Mouse (Mus musculus): ENCODE data around the gene Pnkp. TPM values are rescaled to one million over a fixed set of nuclear protein-coding genes. Genes with fewer than 3 reads are reported as not detected.

Pnkp gene
- total RNA-seq, 2 experiments from 2014 or later, result 32.6 to 38.4 TPM

DNA sequence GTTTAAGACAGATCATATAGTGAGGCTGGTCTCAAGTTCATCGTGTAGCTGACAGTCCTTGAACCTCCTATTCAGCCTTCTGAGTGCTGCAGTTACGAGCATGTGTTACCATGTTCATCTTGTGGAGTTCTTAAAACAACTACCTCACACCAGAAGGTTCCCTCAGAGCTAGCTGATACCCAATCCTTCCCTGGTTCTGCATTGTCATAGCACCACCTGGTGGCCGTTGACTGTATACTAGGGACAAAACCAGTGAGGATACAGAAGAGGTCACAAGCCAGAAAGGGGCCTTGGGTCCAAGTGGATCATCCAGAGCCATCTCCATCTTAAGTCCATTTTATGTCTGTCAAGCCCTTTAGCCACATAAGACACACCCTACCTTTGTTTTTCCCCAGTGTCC is 32.1 kb upstream of the Pnkp start:
- peak; percentile 84 to 86 for DNase-seq (ENCODE audit: low spot score in 2 of 2)

DNA sequence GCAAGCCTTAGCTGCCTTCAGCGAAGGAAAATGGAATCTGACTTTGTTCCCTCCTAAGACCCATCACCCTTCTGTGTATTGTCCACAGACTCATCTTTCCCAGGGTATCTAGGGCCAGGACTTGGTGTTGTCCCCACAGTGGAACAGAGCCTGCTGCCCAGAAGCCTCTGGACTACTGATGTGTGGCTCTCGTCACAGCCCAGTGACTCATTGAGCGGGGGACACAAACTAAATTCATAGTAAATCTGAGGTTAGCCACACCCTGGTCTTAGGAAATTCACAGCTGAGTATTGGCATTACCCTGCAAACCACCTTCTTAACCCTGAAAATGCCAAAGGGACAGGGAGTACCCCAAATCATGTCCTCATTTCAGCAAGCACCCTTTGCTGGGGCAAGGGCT is 30.2 kb upstream of the Pnkp start:
- no peak for DNase-seq (ENCODE audit: low spot score in 2 of 2)

DNA sequence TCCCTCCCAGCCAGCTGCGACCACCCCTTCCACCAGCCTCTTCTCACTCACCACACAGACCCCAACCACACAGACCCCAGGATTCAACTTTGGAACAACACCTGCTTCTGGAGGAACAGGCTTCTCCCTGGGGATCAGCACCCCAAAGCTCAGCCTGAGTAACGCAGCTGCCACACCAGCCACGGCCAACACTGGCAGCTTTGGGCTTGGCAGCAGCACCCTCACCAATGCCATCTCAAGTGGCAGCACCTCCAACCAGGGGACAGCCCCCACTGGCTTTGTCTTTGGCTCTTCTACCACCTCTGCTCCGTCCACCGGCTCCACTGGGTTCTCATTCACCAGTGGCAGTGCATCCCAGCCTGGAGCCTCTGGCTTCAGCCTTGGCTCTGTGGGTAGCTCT is 28.2 kb upstream of the Pnkp start:
- no peak for DNase-seq (ENCODE audit: low spot score in 2 of 2)

DNA sequence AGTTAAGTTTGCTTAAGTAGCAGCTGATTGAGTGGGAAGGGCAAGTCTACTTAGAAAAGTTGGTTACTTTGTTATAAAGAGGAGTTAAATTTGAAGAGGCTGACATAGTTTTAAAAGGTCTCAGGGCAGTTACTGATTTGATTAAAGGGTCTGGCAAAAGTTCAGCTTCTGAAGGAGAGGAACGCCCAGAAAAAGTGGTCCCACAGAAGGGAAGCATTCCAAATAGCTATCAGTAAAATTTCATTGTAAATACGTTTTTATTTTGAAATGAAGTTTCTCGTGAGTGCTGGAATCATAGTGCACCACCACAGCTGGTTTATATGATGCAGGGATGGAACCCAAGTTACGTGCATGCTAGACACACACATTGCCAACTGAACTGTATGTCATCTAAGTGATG is 24.2 kb upstream of the Pnkp start:
- DNase-seq (ENCODE audit: low spot score in 2 of 2), result no peak

DNA sequence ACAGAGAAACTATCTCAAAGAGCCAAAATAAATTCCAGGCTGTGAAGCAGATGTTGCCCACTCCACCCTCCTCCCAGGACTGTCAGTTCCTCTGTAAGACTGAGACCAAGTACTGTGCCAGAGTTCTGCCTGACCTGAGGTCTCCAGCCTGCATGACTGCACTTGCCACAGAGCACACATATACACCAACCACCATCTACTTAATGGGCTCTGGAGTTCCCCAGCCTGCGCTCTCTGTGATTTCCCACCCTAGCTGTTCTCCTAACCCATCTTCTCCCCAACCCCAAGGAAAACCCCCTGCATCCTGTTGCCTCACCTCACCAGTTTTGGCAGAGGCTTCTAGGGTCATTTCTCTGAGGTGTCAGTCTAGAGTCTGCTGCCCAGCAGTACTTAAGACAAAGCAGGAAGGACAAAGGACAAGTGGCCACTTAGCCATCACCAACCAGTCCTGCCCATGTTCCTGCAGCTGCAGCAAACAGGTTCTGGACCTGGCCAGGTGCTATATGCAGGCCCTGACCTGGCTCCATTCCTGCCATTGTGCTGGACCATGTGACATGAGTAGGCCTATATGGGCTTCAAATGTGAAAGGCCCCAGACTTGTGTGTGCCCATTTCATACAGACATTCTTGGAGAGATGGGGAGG is 21.4 kb upstream of the Pnkp start:
- DNase-seq (ENCODE audit: low spot score in 2 of 2), result no peak

DNA sequence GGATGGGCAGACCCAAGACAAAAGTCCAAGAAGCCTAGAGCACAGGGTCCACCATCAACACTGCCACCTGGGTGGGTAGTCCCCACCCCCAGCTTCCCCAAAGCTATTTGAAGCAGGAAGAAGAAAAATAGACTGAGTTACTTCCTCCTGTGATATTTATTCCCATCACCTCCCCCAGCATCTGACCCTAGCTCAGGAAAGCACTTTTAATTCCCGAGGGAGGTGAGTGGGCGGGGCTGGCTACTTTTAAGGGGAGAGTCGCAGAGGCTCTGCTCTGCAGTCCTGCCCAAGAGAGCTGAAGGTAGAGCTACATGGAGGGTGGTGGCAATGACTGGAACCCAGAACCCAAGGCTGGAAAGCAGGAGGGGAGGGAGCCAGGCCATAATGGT is 20.9 kb upstream of the Pnkp start:
- no peak for DNase-seq (ENCODE audit: low spot score in 2 of 2)

DNA sequence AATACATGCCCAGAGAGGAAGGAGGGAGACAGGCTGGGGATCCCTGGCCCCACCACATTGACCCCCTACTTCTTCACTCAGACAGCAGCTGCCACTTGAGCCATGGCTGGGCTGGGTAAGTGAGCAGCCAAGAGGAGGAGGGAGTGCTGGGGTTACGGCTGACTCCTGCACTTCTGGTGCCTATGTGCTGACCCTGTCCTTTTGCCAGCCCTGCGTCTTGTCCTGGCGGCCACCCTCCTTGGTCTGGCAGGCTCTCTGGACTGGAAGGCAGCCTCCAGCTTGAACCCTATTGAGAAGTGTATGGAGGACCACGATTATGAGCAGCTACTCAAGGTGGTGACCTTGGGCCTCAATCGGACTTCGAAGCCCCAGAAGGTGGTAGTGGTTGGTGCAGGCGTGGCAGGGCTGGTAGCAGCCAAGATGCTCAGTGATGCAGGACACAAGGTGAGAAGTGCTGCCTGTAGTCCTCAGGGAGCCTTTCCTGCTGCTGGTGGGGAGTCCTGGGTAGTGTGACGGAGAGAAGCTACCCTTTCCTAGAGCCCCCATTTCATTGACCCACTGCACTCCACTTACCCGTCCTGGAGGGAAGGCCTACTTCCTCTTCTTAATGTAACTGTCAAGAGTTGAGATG is 20.4 kb upstream of the Pnkp start:
- DNase-seq (ENCODE audit: low spot score in 2 of 2), result no peak

DNA sequence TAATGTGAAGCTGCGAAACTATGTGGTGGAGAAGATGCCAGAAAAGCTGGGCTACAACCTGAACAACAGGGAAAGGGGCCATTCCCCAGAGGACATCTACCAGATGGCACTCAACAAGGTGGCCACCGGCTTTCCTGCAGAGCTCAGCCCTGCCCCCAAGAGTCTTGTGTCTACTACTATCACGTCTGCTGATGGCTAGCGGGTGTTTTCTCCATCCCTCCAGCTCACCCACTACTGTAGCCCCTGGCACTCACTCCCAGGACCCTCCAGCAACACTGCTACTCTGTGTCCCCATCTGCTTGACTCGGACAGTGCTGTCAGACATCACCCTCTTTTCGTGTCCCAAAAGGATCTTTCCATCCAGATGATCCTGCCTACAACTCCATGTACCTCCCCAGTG is 18.9 kb upstream of the Pnkp start:
- no peak for DNase-seq (ENCODE audit: low spot score in 2 of 2)

DNA sequence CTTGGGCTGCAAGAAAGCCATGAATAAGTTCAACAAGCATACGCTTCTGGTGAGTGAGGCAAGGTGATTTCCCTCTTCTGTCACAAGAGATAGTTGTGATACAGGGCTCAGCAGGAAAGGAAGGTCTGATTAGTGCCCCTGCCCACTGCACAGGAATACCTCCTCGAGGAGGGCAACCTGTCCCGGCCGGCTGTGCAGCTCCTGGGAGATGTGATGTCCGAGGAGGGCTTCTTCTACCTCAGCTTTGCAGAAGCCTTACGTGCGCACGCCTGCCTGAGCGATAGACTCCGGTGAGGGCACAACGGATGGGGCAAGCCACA is 17.8 kb upstream of the Pnkp start:
- DNase-seq (ENCODE audit: low spot score in 2 of 2), result no peak

DNA sequence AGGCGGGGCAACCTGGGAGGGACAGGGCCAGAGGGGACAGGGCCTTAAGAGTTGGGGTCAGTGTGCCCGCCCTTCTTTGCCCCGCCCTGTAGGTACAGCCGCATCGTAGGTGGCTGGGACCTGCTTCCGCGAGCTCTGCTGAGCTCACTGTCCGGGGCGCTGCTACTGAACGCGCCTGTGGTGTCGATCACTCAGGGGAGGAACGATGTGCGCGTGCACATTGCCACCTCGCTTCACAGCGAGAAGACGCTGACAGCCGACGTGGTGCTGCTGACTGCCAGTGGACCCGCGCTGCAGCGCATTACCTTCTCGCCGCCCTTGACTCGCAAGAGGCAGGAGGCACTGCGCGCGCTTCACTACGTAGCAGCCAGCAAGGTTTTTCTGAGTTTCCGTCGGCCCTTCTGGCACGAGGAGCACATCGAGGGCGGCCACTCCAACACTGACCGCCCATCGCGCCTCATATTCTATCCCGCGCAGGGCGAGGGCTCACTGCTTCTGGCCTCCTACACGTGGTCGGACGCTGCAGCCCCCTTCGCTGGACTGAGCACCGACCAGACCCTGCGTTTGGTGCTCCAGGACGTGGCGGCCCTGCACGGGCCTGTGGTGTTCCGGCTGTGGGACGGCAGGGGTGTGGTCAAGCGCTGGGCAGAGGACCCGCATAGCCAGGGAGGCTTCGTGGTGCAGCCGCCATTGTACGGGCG is 17.3 kb upstream of the Pnkp start:
- peak; percentile 53 to 68 for DNase-seq (ENCODE audit: low spot score in 2 of 2)

DNA sequence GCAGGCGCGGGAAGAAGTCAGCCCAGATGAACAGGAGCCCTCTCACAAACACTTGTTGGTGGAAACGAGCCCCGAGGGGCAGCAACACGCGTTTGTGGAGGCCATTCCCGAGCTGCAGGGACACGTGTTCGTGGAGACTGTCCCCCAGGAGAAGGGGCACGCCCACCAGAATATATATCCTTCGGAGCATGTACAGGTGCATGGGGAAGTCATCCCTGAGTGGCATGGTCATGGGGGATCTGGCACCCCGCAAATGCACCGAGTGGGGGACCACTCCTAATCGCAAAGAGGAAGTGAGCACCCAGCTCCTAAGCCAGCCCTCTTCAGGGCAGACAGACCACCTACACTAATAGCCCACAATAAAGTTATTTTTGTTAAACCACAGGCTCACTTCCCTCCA is 16.5 kb upstream of the Pnkp start:
- DNase-seq (ENCODE audit: low spot score in 2 of 2), result no peak

DNA sequence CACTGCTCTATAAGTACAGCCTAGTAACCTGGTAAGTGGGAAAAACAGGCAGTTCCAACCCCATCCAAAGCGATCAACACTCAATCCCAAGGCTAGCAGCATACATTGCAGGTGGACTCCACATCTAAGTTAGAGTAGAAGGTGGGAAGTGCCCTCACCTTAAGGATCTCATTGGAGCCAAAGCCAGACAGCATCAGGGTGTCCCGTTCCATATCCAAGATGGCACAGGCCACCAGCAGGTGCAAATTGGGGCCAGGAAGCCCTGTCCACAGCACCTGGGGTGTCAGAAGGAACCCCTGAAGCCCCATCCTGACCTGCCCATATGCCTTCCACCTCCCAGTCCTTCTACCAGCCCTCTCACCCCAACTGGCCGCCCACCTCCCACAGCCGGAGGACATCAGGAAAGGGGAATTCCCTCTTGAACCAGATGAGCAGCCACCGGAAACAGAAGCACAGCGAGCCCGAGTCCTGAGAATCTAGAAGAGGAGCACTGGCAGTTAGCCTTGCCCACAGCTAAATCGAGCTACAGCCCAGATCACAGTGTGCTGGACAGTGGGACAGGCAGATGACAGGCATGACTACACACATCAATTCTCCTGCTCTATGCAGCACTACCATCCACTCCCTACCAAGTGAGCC is 15.0 kb upstream of the Pnkp start:
- DNase-seq (ENCODE audit: low spot score in 2 of 2), result no peak

DNA sequence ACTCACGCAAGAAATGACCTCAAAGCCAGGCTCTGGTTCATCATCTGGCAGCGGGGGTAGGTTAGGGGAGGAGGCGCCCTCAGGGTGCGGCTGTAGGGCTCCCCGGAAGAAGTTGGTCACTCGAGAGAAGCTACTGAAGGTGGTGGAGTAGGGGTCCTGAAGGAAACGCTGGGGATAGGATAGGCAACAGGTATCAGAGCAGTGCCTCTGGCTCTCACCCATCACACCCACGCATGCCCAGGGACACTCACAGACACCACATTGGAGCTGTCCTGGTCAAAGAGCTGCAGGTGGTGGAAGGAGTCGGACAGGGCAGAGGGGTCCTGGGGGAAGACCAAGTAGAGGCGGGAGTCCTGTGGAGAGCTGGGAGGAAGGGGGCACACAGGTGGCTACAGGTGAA is 11.9 kb upstream of the Pnkp start:
- DNase-seq (ENCODE audit: low spot score in 2 of 2), result no peak

DNA sequence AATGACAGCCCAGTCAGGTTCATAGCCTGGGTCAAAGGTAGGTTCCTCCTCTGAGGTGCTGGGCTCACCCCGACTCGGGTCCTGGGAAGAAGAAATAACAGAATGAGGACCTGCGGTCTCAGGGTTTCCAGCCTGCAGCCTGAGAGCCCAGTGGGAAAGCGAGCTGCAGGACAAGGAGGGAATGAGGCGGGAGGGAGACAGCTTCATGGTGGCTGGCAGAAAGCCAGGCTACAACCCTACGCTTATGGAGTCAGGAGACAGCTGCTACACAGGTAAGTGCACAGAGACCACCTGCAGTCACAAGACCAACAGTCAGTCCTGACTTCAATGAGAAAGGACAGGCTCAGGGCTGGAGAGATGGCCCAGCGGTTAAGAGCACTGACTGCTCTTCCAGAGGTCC is 10.1 kb upstream of the Pnkp start:
- no peak for DNase-seq (ENCODE audit: low spot score in 2 of 2)

DNA sequence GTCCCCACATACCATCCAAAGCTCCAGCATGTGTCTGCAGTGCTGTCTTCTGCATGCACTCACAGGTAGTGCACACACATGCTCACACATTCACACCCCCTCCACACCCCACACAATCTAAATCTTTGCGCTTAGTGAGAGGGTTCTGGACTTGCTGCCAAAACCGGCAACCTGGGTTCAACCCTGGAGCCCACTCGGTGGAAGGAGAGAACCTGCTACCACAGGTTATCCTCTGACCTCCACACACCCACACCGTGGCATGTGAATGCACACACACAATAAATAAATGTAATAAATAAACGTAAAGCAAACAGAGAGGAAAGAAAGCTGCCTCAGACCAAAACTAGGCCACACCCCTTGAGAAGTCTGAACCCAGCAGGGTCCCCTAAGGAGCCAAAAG is 9.2 kb upstream of the Pnkp start:
- DNase-seq (ENCODE audit: low spot score in 2 of 2), result no peak

DNA sequence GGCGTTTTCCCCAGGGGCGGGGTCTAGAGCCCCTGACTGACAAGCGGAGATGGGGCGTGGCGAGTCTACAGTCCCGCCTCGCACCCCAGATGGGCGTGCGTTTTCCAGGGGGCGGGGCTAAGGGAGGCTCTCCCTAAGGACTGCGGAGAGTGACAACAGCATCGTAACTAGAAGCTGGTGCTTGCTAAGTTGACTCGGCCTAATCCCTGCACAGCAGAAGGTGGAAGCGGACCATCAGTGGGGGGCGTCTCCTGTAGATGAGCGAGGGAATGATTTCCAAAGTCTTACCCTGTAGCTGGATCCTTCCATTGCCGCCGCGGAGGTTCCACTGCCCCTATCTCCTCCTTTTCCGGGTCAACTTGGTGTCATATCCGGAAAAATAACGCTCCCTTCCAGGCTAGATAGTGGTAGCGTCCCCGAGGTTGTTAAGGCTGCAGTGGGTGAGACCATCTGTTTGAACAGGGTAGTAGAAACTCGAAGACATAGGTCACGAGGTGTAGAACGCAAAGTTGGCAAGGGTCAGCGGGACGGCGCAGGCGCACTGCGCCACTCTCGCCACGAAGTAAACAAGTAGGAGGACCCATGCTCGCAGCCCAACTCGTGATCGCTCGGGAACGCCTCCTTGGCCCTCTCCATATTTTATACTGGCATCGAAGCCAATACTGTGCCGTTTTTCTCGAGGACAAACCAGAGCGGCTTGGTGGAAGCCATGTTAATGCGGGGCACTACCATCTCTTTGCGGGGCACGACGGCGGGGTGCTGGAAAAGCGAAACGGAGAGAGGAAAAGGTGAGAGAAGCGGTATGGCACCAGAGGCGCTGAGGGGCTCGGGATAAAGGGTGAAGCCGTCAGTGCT is 8.2 kb upstream of the Pnkp start, which contains the start of the genes Akt1s1 and Tbc1d17:
Gene Akt1s1 (plus strand): TSS at position 431 of the 855 bp plus-strand sequence.
Gene Tbc1d17 (minus strand): TSS at position 519 of the 855 bp plus-strand sequence.
- DNase-seq (ENCODE audit: low spot score in 2 of 2), result peak; percentile 99 to 100

DNA sequence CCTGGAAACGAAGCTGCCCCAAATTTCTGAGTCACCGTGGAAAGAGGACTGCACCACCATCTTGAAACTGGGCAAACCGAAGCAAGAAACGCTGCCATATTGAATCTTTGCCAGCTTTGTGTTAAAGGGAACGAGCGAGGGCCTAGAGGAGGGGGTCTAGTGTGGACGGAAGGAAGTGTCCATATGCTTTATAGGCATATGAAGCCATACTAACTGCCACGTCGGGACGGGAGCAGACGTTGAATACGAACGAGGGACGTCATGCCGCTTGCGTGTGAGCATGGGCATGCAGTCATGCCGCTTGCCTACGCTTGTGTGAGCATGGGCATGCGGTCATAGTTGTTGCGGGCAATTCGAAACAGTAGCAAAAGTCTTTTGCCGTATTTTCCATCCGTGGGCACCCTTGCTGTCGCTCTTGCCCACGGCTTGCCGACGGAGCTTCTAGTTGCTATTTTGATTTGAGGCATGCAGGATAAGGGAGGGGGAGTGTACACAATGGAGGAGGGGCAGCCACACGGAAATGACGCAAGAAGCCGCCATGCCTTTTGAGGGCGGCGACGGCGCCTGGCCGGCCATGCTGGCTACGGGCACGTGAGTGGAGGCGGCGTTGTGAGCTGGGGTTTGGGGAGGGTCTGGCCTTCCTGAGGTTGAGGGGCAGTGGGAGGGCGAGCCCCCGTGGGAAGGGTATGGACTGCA is 7.4 kb upstream of the Pnkp start:
- peak; percentile 89 to 90 for DNase-seq (ENCODE audit: low spot score in 2 of 2)

DNA sequence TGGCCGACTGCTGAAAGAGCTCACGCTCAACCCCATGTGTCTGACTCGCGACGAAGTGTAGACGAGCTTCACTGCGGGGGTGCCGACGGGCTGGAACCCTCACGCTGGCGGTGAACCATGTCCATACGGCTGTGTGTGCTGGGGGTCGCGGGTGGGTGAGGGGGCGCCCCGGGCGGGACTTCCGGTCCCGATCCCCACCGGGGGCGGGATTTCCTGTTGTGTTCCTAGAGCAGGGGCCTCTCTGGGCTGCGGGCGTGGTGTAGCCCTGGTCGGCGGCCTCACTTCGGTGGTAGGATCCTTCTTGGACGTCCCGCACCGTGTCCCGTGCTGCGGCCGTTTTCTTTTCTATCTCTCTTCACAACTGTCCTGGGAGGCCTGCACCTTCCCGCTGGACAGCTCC is 6.8 kb upstream of the Pnkp start:
- DNase-seq (ENCODE audit: low spot score in 2 of 2), result peak; percentile 69 to 80

DNA sequence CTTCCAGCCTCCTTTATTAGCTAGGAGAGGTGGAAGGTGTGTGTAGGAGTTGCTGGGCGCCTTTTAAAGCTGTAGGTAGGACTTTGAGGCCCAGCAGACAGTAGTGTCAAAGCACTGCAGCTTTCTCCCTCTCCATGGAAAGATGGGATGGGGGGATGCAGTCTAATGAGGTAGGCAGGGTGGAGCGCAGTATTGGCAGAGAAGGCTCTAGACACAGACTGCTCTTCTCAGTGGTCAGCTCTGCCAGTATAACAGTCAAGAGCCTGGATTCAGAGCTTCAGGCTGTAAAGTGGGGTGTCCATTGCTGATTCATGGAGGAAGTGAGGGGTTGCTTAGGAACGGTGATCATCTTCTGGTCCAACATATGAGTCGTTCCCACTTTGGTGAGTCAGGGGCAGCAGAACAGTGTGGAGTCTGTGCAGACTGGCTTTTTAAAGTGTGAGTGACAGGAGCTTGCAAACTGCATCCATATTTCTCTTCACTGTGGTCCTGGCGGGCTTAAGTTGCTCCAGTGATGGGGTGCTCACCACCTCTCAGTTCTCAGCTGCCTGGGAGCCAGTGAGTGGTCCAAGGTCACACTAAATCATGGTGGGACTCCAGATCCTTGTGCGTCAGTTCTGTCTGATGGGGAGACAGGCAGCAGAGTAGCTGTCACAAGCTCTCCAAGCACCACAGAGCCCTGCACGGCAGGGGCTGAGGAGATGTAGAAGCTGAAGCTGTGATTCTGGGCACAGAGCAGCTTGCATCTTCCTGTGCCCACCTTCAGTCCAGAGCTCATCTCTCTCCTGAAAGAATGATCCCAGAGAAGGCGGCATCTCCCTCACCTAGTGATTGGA is 5.9 kb upstream of the Pnkp start:
- DNase-seq (ENCODE audit: low spot score in 2 of 2), result no peak
